Mouse (Mus musculus) kidney, adult 2 months (tissue): Measurements from ENCODE around the gene Spaca4. TPM values are rescaled to one million over a fixed set of nuclear protein-coding genes. Genes with fewer than 3 reads are reported as not detected.

ENCODE experiments used
- DNase-seq: peaks from one replicate; pipeline ENCODE4 v3.0.0; 2021
- H3K27ac ChIP-seq: fragments of 200-500 bp; 2 replicates; pipeline ENCODE4 v1.5.1; 2012; ENCODE audit warnings: low read depth, low read length, control low read depth, inconsistent platforms; ENCODE audit not compliant: insufficient read depth
- H3K27me3 ChIP-seq: fragments of 200-500 bp; replicated peaks from 2 replicates; pipeline ENCODE4 v1.6.1; 2012; ENCODE audit warnings: mild to moderate bottlenecking, moderate library complexity, low read length, inconsistent platforms; ENCODE audit not compliant: control insufficient read depth, insufficient read depth
- H3K36me3 ChIP-seq: fragments of 200-500 bp; 2 replicates; pipeline ENCODE4 v1.6.1; 2012; ENCODE audit warnings: mild to moderate bottlenecking, moderate library complexity, low read length, inconsistent platforms; ENCODE audit not compliant: control insufficient read depth, insufficient read depth
- H3K4me1 ChIP-seq: fragments of 200-500 bp; 2 replicates; pipeline ENCODE4 v1.6.1; 2011; ENCODE audit warnings: low read length; ENCODE audit not compliant: control insufficient read depth, insufficient read depth
- H3K4me3 ChIP-seq: fragments of 200-500 bp; 2 replicates; pipeline ENCODE4 v1.5.1; 2011; ENCODE audit warnings: mild to moderate bottlenecking, low read depth, low read length, control low read depth; ENCODE audit not compliant: insufficient read depth
- CTCF ChIP-seq: fragments of 200-500 bp; conservative IDR thresholded peaks from 2 replicates; pipeline ENCODE4 v1.5.1; 2011; ENCODE audit warnings: low read depth, mild to moderate bottlenecking, control low read depth, low read length, moderate library complexity, mixed read lengths; ENCODE audit not compliant: insufficient read depth, insufficient read length
- POLR2A ChIP-seq: fragments of 200-500 bp; IDR thresholded peaks from one replicate; pipeline ENCODE4 v1.6.1; 2011; ENCODE audit warnings: low read depth, low read length, control low read depth
- WGBS: fragments of 180-500 bp; shearing (Covaris S2); methylation state at CpG from one replicate; pipeline ENCODE4 v1.1.7; 2018; 5-methylcytosine and 5-hydroxymethylcytosine counted together
- polyA plus RNA-seq: library from polyadenylated mRNA; depleted of rRNA; stranded (reverse); fragments of >200 nt; gene quantifications from 2 replicates; pipeline ENCODE4 v1.2.3, GENCODE M21; 2012

Spaca4 gene
- polyA plus RNA-seq, 1 experiment, result 0.28 TPM

DNA sequence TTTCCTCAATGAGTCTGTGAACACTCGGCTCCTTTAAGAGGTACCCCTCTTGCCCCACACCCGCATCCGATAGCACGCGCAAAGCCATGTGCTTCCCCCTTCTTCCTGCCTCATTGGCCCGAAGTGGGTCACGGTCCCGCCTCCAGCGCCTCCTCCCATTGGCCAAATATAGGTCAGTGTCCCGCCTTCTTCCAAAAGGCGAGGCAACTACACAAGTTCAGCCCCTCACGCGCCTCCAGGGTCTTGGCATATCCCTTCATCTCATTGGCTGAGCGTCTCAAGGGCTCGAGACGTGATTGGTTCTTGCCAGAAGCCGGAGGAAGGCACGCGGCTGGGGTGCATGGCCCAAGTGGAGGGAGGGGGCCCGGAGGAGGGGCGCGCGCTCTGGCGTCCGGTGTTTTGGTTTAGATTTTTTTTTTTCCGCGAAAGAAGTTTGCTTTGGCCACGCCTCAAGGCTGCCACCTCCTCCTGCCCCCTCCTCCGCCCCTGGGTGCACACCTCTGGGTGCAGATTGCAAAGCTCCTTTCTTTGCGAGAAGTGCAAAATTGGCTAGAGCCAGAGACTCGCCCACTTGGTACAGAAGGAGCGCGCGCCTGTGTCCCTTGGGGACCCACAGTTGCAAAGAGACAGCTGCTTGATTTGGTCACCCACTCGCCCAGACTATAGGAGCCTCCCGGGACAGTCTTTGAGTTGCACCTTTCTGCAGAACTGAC, 20.7 kb downstream of the Spaca4 start, which contains the start of gene Dbp:
TSS of gene Dbp (plus strand) at position 359 of the 713 bp plus-strand sequence.
- TF ChIP-seq CTCF, result no peak
- TF ChIP-seq POLR2A, result peak; percentile 85
- Histone ChIP-seq H3K27ac (peak within 1 kb of the TSS; percentile 100), H3K27me3 (peaks cover 2% of the 10 kb centered on the region; the same call in 1 of the 2 replicates), H3K36me3 (peaks cover 8% of the 10 kb centered on the region; the same call in 1 of the 2 replicates), H3K4me3 (peak within 1 kb of the TSS; percentile 63), H3K4me1 (peaks cover 24% of the 10 kb centered on the region)
- DNase-seq, result peak; percentile 100
- WGBS, result under 1% methylated on average over 36 of the region's 36 CpGs

DNA sequence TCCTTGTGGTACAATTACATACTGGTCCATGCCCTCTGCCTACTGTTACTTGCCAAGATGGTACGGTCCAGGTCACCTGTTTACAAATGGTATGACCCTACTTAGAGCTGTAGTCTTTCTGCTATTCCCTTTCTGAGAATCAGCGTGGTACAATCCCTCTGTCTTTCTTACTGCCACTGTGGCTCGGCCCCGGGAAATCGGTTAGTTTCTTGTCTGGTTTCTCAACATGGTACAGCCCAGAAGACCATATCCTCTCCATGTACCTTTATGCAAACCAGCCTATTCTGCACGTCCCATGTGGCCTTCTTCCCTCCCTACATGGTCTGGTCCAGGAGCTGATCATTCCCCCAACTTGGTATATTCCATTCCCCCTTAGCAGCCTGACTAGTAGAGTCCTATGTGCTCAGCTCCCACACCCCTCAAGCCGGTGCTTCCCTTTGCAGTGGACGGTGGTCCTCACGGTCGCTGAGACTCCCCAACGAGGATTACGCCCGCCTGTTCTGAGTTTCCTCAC, 21.5 kb downstream of the Spaca4 start:
- peak overlapping the region; percentile 63 for H3K4me3 ChIP-seq
- H3K4me1 ChIP-seq, result peaks cover 23% of the 10 kb centered on the region
- DNase-seq, result peak; percentile 87
- WGBS, result under 1% methylated on average over 13 of the region's 13 CpGs
- TF ChIP-seq POLR2A (peak; percentile 51), CTCF (no peak)
- H3K27me3 ChIP-seq, result peaks cover 3% of the 10 kb centered on the region; the same call in 1 of the 2 replicates
- peaks cover 5% of the 10 kb centered on the region; the same call in 1 of the 2 replicates for H3K36me3 ChIP-seq
- peak overlapping the region; percentile 98 for H3K27ac ChIP-seq

DNA sequence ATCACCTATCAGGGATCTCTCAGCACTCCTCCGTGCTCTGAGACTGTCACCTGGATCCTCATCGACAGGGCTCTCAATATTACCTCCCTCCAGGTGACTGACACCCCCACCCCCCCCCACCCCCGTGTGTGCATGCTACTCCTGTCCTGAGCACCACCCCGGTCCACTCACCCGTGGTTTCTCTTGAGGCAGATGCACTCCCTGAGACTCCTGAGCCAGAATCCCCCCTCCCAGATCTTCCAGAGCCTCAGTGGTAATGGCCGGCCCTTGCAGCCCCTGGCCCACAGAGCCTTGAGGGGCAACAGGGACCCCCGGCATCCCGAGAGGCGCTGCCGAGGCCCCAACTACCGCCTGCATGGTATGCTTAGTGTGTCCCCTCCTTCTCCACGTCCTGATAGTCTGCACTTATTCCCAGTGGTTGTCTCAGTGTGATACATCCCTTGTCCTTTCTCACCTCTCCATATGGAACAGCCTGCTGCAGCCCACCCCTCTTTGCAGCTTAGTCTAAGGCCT, 22.0 kb downstream of the Spaca4 start:
- no peak for DNase-seq
- H3K27ac ChIP-seq, result peak overlapping the region; percentile 98
- TF ChIP-seq CTCF (no peak), POLR2A (no peak)
- H3K36me3 ChIP-seq, result peaks cover 2% of the 10 kb centered on the region; the same call in 1 of the 2 replicates
- peaks cover 3% of the 10 kb centered on the region; the same call in 1 of the 2 replicates for H3K27me3 ChIP-seq
- WGBS, result 37% methylated on average over 12 of the region's 12 CpGs
- peaks cover 18% of the 10 kb centered on the region for H3K4me1 ChIP-seq
- H3K4me3 ChIP-seq, result peak overlapping the region; percentile 63

DNA sequence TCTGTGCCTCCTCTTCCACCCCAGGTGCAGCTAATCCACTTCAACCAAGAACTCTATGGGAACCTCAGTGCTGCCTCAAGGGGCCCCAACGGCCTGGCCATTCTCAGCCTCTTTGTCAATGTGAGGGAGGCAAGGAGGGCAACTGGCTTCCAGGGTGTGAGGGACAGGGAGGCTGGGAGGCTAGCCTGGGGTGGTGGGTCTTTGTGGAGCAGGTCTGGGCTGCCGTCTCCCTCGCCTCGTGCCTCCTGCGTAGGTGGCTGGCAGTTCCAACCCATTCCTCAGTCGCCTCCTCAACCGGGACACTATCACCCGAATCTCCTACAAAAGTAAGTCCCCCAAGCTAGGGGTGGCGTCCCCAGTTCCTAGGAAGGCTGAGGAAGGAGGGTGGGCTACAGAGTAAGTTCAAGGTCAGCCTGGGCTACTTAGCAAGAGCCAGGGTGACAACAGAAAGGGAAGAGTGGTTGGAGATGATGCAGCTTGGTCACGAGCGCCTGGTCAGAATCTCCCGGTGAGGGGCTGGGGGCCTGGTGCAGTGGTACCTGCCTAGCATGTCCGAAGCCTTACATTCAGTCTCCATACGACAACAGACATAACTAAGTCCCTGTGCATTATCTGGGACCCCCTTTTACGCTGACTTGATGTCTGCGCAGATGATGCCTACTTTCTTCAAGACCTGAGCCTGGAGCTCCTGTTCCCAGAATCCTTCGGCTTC, 22.6 kb downstream of the Spaca4 start:
- H3K36me3 ChIP-seq, result no peaks in the 10 kb centered on the region
- WGBS, result 91% methylated on average over 17 of the region's 17 CpGs
- TF ChIP-seq CTCF (no peak), POLR2A (no peak)
- H3K27me3 ChIP-seq, result peaks cover 3% of the 10 kb centered on the region; the same call in 1 of the 2 replicates
- no peak overlapping the region for H3K27ac ChIP-seq
- DNase-seq, result no peak
- peaks cover 11% of the 10 kb centered on the region for H3K4me1 ChIP-seq
- no peak overlapping the region for H3K4me3 ChIP-seq

DNA sequence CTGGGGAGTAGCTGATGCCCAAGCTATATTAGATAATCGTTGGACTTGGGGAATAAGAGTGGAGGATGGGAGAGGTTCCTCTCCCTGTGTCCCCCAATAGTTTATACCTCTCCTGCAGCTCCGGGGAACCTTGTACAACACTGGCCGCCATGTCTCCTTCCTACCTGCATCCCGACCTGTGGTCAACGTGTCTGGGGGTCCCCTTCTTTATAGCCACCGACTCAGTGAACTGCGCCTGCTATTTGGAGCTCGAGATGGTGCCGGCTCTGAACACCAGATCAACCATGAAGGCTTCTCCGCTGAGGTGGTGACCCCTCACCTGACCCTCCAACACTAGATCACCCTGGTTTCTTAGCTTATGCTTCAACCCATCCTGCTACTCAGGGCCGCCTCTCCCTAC, 23.3 kb downstream of the Spaca4 start:
- no peak for DNase-seq
- H3K4me3 ChIP-seq, result no peak overlapping the region
- peaks cover 8% of the 10 kb centered on the region; the same call in 1 of the 2 replicates for H3K4me1 ChIP-seq
- 88% methylated on average over 11 of the region's 11 CpGs for WGBS
- TF ChIP-seq CTCF (no peak), POLR2A (no peak)
- no peaks in the 10 kb centered on the region for H3K36me3 ChIP-seq
- H3K27me3 ChIP-seq, result peaks cover 3% of the 10 kb centered on the region; the same call in 1 of the 2 replicates
- H3K27ac ChIP-seq, result no peak overlapping the region

DNA sequence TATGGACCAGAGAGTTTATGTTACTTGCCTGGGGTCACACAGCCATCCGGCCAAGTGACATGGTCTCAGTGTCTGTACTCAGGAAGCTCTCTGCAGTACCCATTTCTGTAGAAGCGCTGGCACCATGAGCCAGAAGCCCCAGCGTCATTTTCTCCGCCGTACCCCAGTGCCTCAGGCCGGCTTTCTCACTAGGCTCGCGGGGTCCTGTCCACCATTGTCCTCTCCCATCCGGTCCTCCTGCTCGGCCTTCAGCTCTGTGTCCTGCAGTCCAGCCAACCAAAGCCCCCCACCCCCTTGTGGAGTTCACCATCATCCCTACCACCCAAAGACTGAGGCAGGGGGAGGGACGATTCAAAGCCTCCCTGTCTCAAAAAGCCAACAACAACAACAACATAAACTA, 24.0 kb downstream of the Spaca4 start:
- no peak for TF ChIP-seq CTCF
- TF ChIP-seq POLR2A, result no peak
- no peaks in the 10 kb centered on the region for H3K36me3 ChIP-seq
- peaks cover 7% of the 10 kb centered on the region; the same call in 1 of the 2 replicates for H3K4me1 ChIP-seq
- peaks cover 3% of the 10 kb centered on the region; the same call in 1 of the 2 replicates for H3K27me3 ChIP-seq
- 88% methylated on average over 11 of the region's 11 CpGs for WGBS
- no peak overlapping the region for H3K27ac ChIP-seq
- no peak for DNase-seq
- no peak overlapping the region for H3K4me3 ChIP-seq
